Mouse (Mus musculus) myocyte (in vitro differentiated cells): ENCODE data around the gene Colec11.

Source experiments
- CEBPB ChIP-seq: IDR thresholded peaks from 2 replicates; pipeline ENCODE4 v1.6.1; 2011; ENCODE audit warnings: mild to moderate bottlenecking, moderate library complexity; ENCODE audit not compliant: poor library complexity, insufficient read depth, severe bottlenecking
- E2F4 ChIP-seq: IDR thresholded peaks from one replicate; pipeline ENCODE4 v1.6.1; 2011; ENCODE audit warnings: mild to moderate bottlenecking, control low read depth, moderate library complexity; ENCODE audit not compliant: insufficient read depth
- MAX ChIP-seq: IDR thresholded peaks from one replicate; pipeline ENCODE4 v1.6.1; 2011; ENCODE audit warnings: low read depth, mild to moderate bottlenecking, control low read depth
- POLR2A ChIP-seq: IDR thresholded peaks from one replicate; pipeline ENCODE4 v1.6.1; 2011; ENCODE audit warnings: low read depth, mild to moderate bottlenecking, control low read depth, moderate library complexity; ENCODE audit not compliant: insufficient read length
- POLR2AphosphoS2 ChIP-seq: IDR thresholded peaks from one replicate; pipeline ENCODE4 v1.6.1; 2011; ENCODE audit warnings: low read depth, control low read depth; ENCODE audit not compliant: insufficient read length
- SRF ChIP-seq: IDR thresholded peaks from one replicate; pipeline ENCODE4 v1.6.1; 2011; ENCODE audit warnings: low read depth; ENCODE audit not compliant: control insufficient read depth, insufficient read length
- TCF3 ChIP-seq: IDR thresholded peaks from one replicate; pipeline ENCODE4 v1.6.1; 2011; ENCODE audit warnings: low read depth, control low read depth; ENCODE audit not compliant: insufficient read length

- no peak for TF ChIP-seq E2F4
- no peak for TF ChIP-seq POLR2A
- no peak for TF ChIP-seq POLR2AphosphoS2
- no peak for TF ChIP-seq SRF
- TF ChIP-seq CEBPB = no peak
- no peak for TF ChIP-seq TCF3
- TF ChIP-seq MAX = no peak
Observed at GRCm38 (mm10) chr12:28587949-28588348, 35.2 kb downstream of the Colec11 start.
